In the genomic region with DNA sequence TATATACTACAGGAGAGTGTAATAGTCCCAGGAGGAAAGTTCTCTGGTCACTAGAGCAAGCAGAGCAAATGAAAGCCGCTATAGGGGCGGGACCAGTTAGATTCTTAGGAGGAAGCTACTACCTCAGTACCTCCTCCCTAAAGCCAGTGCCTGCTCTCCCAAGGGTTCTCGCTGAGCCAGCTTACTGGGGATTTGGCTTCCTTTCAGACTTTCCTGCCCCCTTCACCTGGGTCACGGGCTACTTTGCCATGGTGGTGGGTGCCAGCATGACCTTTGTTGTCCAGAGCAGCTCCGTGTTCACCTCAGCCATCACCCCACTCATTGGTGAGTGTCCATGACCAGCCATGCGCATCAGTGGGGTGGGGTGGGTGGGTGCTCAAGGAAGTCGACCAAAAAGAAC, we compare ENCODE assay signal across 26 mouse cellular contexts. TPM values are rescaled to one million over a fixed set of nuclear protein-coding genes. Genes with fewer than 3 reads are reported as not detected.
DNase-seq lines count a peak whose midpoint lies in the region; ATAC-seq lines count a peak whose summit lies in the region.
"Had no signal": no experiment of that assay in that cellular context is flagged by ENCODE, and none has a peak within 500 bp of the region (broad histone marks: within the 10 kb centered on the region; RNA-seq: fewer than 3 reads in every experiment).

No protein-coding gene starts in this region.

- H3K4me1 ChIP-seq in midbrain, embryonic 11.5 days (ENCODE audit: control insufficient read depth, insufficient read depth, low read length), result peaks cover 4% of the 10 kb centered on the region; the same call in 1 of the 2 replicates
- H3K4me1 ChIP-seq in midbrain, embryonic 16.5 days (ENCODE audit: control insufficient read depth, insufficient read depth, low read length), result no peaks in the 10 kb centered on the region
- H3K4me1 ChIP-seq in limb, embryonic 10.5 days, result peaks cover 8% of the 10 kb centered on the region

- H3K4me3 ChIP-seq in midbrain, embryonic 11.5 days (ENCODE audit: low read depth, low read length), result no peak overlapping the region
- no peak overlapping the region for H3K4me3 ChIP-seq in midbrain, embryonic 16.5 days (ENCODE audit: low read depth, low read length)
- no peak overlapping the region for H3K4me3 ChIP-seq in limb, embryonic 10.5 days
- H3K4me3 ChIP-seq: embryonic facial prominence, embryonic 13.5 days; embryonic facial prominence, embryonic 15.5 days; erythroblast, embryonic 14.5 days; forebrain, embryonic 10.5 days; forebrain, embryonic 12.5 days had no signal

- H3K4me2 ChIP-seq in midbrain, embryonic 11.5 days, result no peak overlapping the region
- H3K4me2 ChIP-seq in midbrain, embryonic 16.5 days (ENCODE audit: low read length), result no peak overlapping the region
- H3K4me2 ChIP-seq: embryonic facial prominence, embryonic 13.5 days; embryonic facial prominence, embryonic 15.5 days; forebrain, embryonic 12.5 days had no signal

- H3K36me3 ChIP-seq in midbrain, embryonic 11.5 days (ENCODE audit: control insufficient read depth, insufficient read depth, low read length), result no peaks in the 10 kb centered on the region
- H3K36me3 ChIP-seq in midbrain, embryonic 16.5 days (ENCODE audit: control insufficient read depth, insufficient read depth, low read length), result no peaks in the 10 kb centered on the region
- H3K36me3 ChIP-seq in splenic B cell, adult 2 months (ENCODE audit: control insufficient read depth, insufficient read depth, low read length, poor library complexity, severe bottlenecking), result no peaks in the 10 kb centered on the region
- H3K36me3 ChIP-seq in limb, embryonic 10.5 days, result no peaks in the 10 kb centered on the region
- H3K36me3 ChIP-seq: embryonic facial prominence, embryonic 13.5 days; embryonic facial prominence, embryonic 15.5 days; forebrain, embryonic 10.5 days; forebrain, embryonic 12.5 days had no signal

- no peak for ATAC-seq in midbrain, embryonic 11.5 days (ENCODE audit: low FRiP score)
- no peak for ATAC-seq in midbrain, embryonic 16.5 days
- ATAC-seq: forebrain, embryonic 14.5 days had no signal

- DNase-seq in kidney, adult 18-20 months, result peak; percentile 29
- no peak for DNase-seq in kidney, adult 8-10 months
- peak; percentile 67 for DNase-seq in kidney, adult 9 months
- no peak for DNase-seq in kidney, postnatal 10 days
- peak; percentile 33 for DNase-seq in midbrain, embryonic 11.5 days (ENCODE audit: low spot score, missing footprints)
- DNase-seq in splenic B cell, adult 2 months (ENCODE audit: low read depth, low spot score), result peak; percentile 49
- no peak for DNase-seq in limb, embryonic 10.5 days (ENCODE audit: low spot score)
- DNase-seq: adrenal gland, adult 2 months; adrenal gland, postnatal 10 days; adrenal gland, postnatal 25 days; cerebellum, adult 11 months; cerebellum, adult 18-20 months; cerebellum, adult 8-10 months; cerebellum, adult 9-11 months; cerebellum, postnatal 14 days; cerebellum, postnatal 36 days; embryo, embryonic 11 days had no signal

- H3K9ac ChIP-seq in midbrain, embryonic 11.5 days (ENCODE audit: low read length), result no peak overlapping the region
- no peak overlapping the region for H3K9ac ChIP-seq in midbrain, embryonic 16.5 days (ENCODE audit: low read depth, low read length)
- H3K9ac ChIP-seq: embryonic facial prominence, embryonic 13.5 days; embryonic facial prominence, embryonic 15.5 days; forebrain, embryonic 12.5 days had no signal

- H3K27me3 ChIP-seq in midbrain, embryonic 11.5 days (ENCODE audit: control insufficient read depth, insufficient read depth, low read length), result peaks cover 9% of the 10 kb centered on the region
- no peaks in the 10 kb centered on the region; the same call in 1 of the 2 replicates for H3K27me3 ChIP-seq in midbrain, embryonic 16.5 days (ENCODE audit: control insufficient read depth, insufficient read depth, low read depth, low read length)
- no peaks in the 10 kb centered on the region for H3K27me3 ChIP-seq in splenic B cell, adult 2 months (ENCODE audit: control insufficient read depth, insufficient read depth, low read length, poor library complexity, severe bottlenecking)
- peaks cover 42% of the 10 kb centered on the region for H3K27me3 ChIP-seq in limb, embryonic 10.5 days (ENCODE audit: low read depth, poor library complexity, severe bottlenecking)

- 70% methylated on average over 7 of the region's 7 CpGs for WGBS in midbrain, embryonic 11.5 days
- 68% methylated on average over 7 of the region's 7 CpGs for WGBS in midbrain, embryonic 16.5 days
- 74% methylated on average over 7 of the region's 7 CpGs for WGBS in limb, embryonic 10.5 days

- H3K27ac ChIP-seq in midbrain, embryonic 11.5 days (ENCODE audit: low read depth, low read length), result no peak overlapping the region
- no peak overlapping the region for H3K27ac ChIP-seq in midbrain, embryonic 16.5 days (ENCODE audit: low read length)
- H3K27ac ChIP-seq in limb, embryonic 10.5 days, result no peak overlapping the region
- H3K27ac ChIP-seq: embryonic facial prominence, embryonic 13.5 days; embryonic facial prominence, embryonic 15.5 days; forebrain, embryonic 10.5 days; forebrain, embryonic 12.5 days had no signal

- H3K9me3 ChIP-seq in midbrain, embryonic 11.5 days (ENCODE audit: control insufficient read depth, low read length), result no peaks in the 10 kb centered on the region
- no peaks in the 10 kb centered on the region for H3K9me3 ChIP-seq in midbrain, embryonic 16.5 days (replicated peaks; ENCODE audit: control insufficient read depth, low read length, poor library complexity, severe bottlenecking)
- no peaks in the 10 kb centered on the region for H3K9me3 ChIP-seq in limb, embryonic 10.5 days (replicated peaks)
- H3K9me3 ChIP-seq: embryonic facial prominence, embryonic 13.5 days; embryonic facial prominence, embryonic 15.5 days; forebrain, embryonic 10.5 days; forebrain, embryonic 12.5 days had no signal

RNA-seq across cellular contexts. Expression of a gene that starts 3.2 kb away (rescaled TPM):
- polyA plus RNA-seq in midbrain, embryonic 11.5 days (2014; fragmentation: Nextera tagmentation; extraction: Ambion mirVana), result not detected in 2 replicates
- polyA plus RNA-seq in midbrain, embryonic 16.5 days (2015; fragmentation: Nextera tagmentation; extraction: Ambion mirVana), result 0.57 and 0.98 TPM in 2 replicates
- not detected in 2 replicates for polyA plus RNA-seq in limb, embryonic 10.5 days (2016; fragmentation: Nextera tagmentation; extraction: Ambion mirVana)
- polyA plus RNA-seq: adrenal gland, adult 2 months; C2C12; embryonic facial prominence, embryonic 11.5 days; embryonic facial prominence, embryonic 13.5 days; embryonic facial prominence, embryonic 15.5 days; erythroblast, embryonic 14.5 days; forebrain, embryonic 10.5 days; forebrain, embryonic 12.5 days had no signal

RNA-seq across cellular contexts. Expression of a gene that starts 13.8 kb away (rescaled TPM):
- polyA plus RNA-seq in midbrain, embryonic 11.5 days (2014; fragmentation: Nextera tagmentation; extraction: Ambion mirVana), result not detected in 2 replicates
- polyA plus RNA-seq in midbrain, embryonic 16.5 days (2015; fragmentation: Nextera tagmentation; extraction: Ambion mirVana), result not detected in 2 replicates
- polyA plus RNA-seq in limb, embryonic 10.5 days (2016; fragmentation: Nextera tagmentation; extraction: Ambion mirVana), result not detected in 2 replicates
- polyA plus RNA-seq: adrenal gland, adult 2 months; C2C12; embryonic facial prominence, embryonic 11.5 days; embryonic facial prominence, embryonic 13.5 days; erythroblast, embryonic 14.5 days; forebrain, embryonic 10.5 days; forebrain, embryonic 12.5 days; forebrain, embryonic 14.5 days had no signal

RNA-seq across cellular contexts. Expression of a gene that starts 14.8 kb away (rescaled TPM):
- 0.14 TPM in 1 of 2 replicates, not detected in the other for polyA plus RNA-seq in midbrain, embryonic 11.5 days (2014; fragmentation: Nextera tagmentation; extraction: Ambion mirVana)
- polyA plus RNA-seq in midbrain, embryonic 16.5 days (2015; fragmentation: Nextera tagmentation; extraction: Ambion mirVana), result 0.31 TPM in 1 of 2 replicates, not detected in the other
- polyA plus RNA-seq in limb, embryonic 10.5 days (2016; fragmentation: Nextera tagmentation; extraction: Ambion mirVana), result 0.14 TPM in 1 of 2 replicates, not detected in the other
- polyA plus RNA-seq: C2C12; embryonic facial prominence, embryonic 11.5 days; forebrain, embryonic 10.5 days; forebrain, embryonic 12.5 days; forebrain, embryonic 14.5 days had no signal

RNA-seq across cellular contexts. Expression of a gene that starts 33.0 kb away (rescaled TPM):
- 42.0 and 52.3 TPM in 2 replicates for polyA plus RNA-seq in midbrain, embryonic 11.5 days (2014; fragmentation: Nextera tagmentation; extraction: Ambion mirVana)
- 28.3 and 31.8 TPM in 2 replicates for polyA plus RNA-seq in midbrain, embryonic 16.5 days (2015; fragmentation: Nextera tagmentation; extraction: Ambion mirVana)
- polyA plus RNA-seq in limb, embryonic 10.5 days (2016; fragmentation: Nextera tagmentation; extraction: Ambion mirVana), result 63.6 and 71.1 TPM in 2 replicates

RNA-seq across cellular contexts. Expression of a gene that starts 42.3 kb away (rescaled TPM):
- polyA plus RNA-seq in midbrain, embryonic 11.5 days (2014; fragmentation: Nextera tagmentation; extraction: Ambion mirVana), result 0.37 and 0.72 TPM in 2 replicates
- polyA plus RNA-seq in midbrain, embryonic 16.5 days (2015; fragmentation: Nextera tagmentation; extraction: Ambion mirVana), result 0.34 and 0.62 TPM in 2 replicates
- 0.70 and 1.1 TPM in 2 replicates for polyA plus RNA-seq in limb, embryonic 10.5 days (2016; fragmentation: Nextera tagmentation; extraction: Ambion mirVana)
- polyA plus RNA-seq: erythroblast, embryonic 14.5 days had no signal

Comparison
In these comparisons a context has a peak if more than half of its experiments do, and no peak if none do; other contexts are left out.
1. DNase-seq: peak in kidney, adult 18-20 months (single experiment), kidney, adult 9 months (single experiment), midbrain, embryonic 11.5 days (single experiment) and splenic B cell, adult 2 months (single experiment); none in kidney, adult 8-10 months (0 of 2), kidney, postnatal 10 days (single experiment) and limb, embryonic 10.5 days (single experiment).